Mouse (Mus musculus): ENCODE results near the gene Rnf34. TPM values are rescaled to one million over a fixed set of nuclear protein-coding genes. Genes with fewer than 3 reads are reported as not detected.

The Rnf34 gene
- polyA plus RNA-seq, 1 experiment from 2014 or later, result 41.4 TPM

DNA sequence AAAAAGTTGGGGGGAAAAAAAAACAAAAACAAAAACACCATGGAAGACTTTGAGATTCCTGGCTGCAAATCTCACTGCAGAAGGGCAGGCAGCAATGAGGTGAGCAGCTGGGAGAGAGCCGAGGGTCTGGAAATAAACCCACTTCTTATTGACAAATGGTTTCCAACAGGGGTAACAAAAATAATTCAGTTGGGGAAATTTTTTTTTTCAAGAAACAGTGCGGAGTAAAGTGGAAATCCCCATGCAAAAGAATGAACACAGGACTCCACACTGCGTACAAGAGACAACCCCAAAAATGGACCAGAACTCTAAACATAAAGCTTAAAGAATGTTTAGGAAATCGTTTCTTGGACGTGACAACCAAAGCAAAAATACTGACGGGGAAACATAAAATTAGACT lies 43.4 kb downstream of the Rnf34 start:
- no peak overlapping the region for H3K4me3 ChIP-seq (replicated peaks)
- H3K9ac ChIP-seq (replicated peaks), result no peak overlapping the region
- no peaks in the 10 kb centered on the region for H3K36me3 ChIP-seq
- no peaks in the 10 kb centered on the region for H3K27me3 ChIP-seq (replicated peaks)
- H3K4me2 ChIP-seq, result no peak overlapping the region
- ATAC-seq (ENCODE audit: low FRiP score), result no peak
- no peaks in the 10 kb centered on the region for H3K9me3 ChIP-seq (replicated peaks)
- H3K27ac ChIP-seq (replicated peaks), result no peak overlapping the region
- peaks cover 35% of the 10 kb centered on the region for H3K4me1 ChIP-seq
- 96% methylated on average over 6 of the region's 6 CpGs for whole genome bisulfite sequencing

GRCm38 (mm10) chr5:122894007-122894637 lies 44.3 kb downstream of the Rnf34 start:
- no peaks in the 10 kb centered on the region for H3K9me3 ChIP-seq (replicated peaks)
- H3K27ac ChIP-seq (replicated peaks), result no peak overlapping the region
- no peak overlapping the region for H3K9ac ChIP-seq (replicated peaks)
- H3K36me3 ChIP-seq, result no peaks in the 10 kb centered on the region
- WGBS, result 91% methylated on average over 5 of the region's 5 CpGs
- no peaks in the 10 kb centered on the region for H3K27me3 ChIP-seq (replicated peaks)
- ATAC-seq (ENCODE audit: low FRiP score), result no peak
- H3K4me2 ChIP-seq, result no peak overlapping the region
- no peak overlapping the region for H3K4me3 ChIP-seq (replicated peaks)
- H3K4me1 ChIP-seq, result peaks cover 36% of the 10 kb centered on the region

DNA sequence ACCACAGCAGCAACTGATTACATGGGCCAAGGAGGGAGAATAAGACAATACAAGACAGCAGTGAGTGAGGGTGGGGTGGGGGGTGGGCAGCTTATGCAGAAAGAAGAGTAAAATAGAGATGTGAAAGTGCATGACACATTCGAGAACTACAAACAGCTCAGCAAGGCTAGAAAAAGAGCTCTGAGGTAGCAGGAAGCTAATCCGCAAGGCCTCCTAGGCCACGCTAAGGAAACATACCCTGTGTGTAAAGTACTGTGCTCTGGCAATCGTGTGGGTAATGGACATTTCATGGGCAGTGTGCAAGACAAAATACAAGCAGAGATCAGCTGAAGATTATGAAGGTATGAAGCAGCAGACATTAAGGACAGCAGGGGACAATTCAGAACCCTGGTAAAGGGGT lies 45.0 kb downstream of the Rnf34 start:
- no peak for ATAC-seq (ENCODE audit: low FRiP score)
- H3K9ac ChIP-seq (replicated peaks), result no peak overlapping the region
- no peaks in the 10 kb centered on the region for H3K36me3 ChIP-seq
- 82% methylated on average over 4 of the region's 4 CpGs for WGBS
- no peaks in the 10 kb centered on the region for H3K9me3 ChIP-seq (replicated peaks)
- no peak overlapping the region for H3K27ac ChIP-seq (replicated peaks)
- H3K4me3 ChIP-seq (replicated peaks), result no peak overlapping the region
- no peak overlapping the region for H3K4me2 ChIP-seq
- H3K4me1 ChIP-seq, result peaks cover 38% of the 10 kb centered on the region
- no peaks in the 10 kb centered on the region for H3K27me3 ChIP-seq (replicated peaks)

GRCm38 (mm10) chr5:122898153-122898552 lies 48.3 kb downstream of the Rnf34 start:
- Histone ChIP-seq H3K4me3 (replicated peaks) (peak overlapping the region; percentile 87; the same call in 1 of the 2 replicates), H3K9ac (replicated peaks) (no peak overlapping the region), H3K9me3 (replicated peaks) (no peaks in the 10 kb centered on the region), H3K27ac (replicated peaks) (no peak overlapping the region), H3K4me2 (peak overlapping the region; percentile 83), H3K36me3 (no peaks in the 10 kb centered on the region), H3K4me1 (peaks cover 47% of the 10 kb centered on the region), H3K27me3 (replicated peaks) (no peaks in the 10 kb centered on the region)
- WGBS, result 83% methylated on average over 6 of the region's 6 CpGs
- no peak for ATAC-seq (ENCODE audit: low FRiP score)

GRCm38 (mm10) chr5:122898963-122899776 lies 49.3 kb downstream of the Rnf34 start:
- Histone ChIP-seq H3K4me1 (peaks cover 47% of the 10 kb centered on the region), H3K9me3 (replicated peaks) (no peaks in the 10 kb centered on the region), H3K27ac (replicated peaks) (peak overlapping the region; percentile 95), H3K9ac (replicated peaks) (peak overlapping the region; percentile 84), H3K4me3 (replicated peaks) (peak overlapping the region; percentile 87), H3K4me2 (peak overlapping the region; percentile 83), H3K27me3 (replicated peaks) (no peaks in the 10 kb centered on the region), H3K36me3 (no peaks in the 10 kb centered on the region)
- WGBS, result 3% methylated on average over 31 of the region's 45 CpGs
- no peak for ATAC-seq (ENCODE audit: low FRiP score)

GRCm38 (mm10) chr5:122899777-122900557 lies 50.1 kb downstream of the Rnf34 start:
- Histone ChIP-seq H3K36me3 (no peaks in the 10 kb centered on the region), H3K4me1 (peaks cover 40% of the 10 kb centered on the region), H3K9ac (replicated peaks) (peak overlapping the region; percentile 84), H3K27me3 (replicated peaks) (no peaks in the 10 kb centered on the region), H3K27ac (replicated peaks) (peak overlapping the region; percentile 95), H3K4me3 (replicated peaks) (peak overlapping the region; percentile 87), H3K4me2 (peak overlapping the region; percentile 83), H3K9me3 (replicated peaks) (no peaks in the 10 kb centered on the region)
- under 1% methylated on average over 83 of the region's 120 CpGs for WGBS
- ATAC-seq (ENCODE audit: low FRiP score), result peak; percentile 98

GRCm38 (mm10) chr5:122900558-122901171 lies 50.8 kb downstream of the Rnf34 start:
- no peaks in the 10 kb centered on the region for H3K27me3 ChIP-seq (replicated peaks)
- H3K4me1 ChIP-seq, result peaks cover 36% of the 10 kb centered on the region
- peak overlapping the region; percentile 83 for H3K4me2 ChIP-seq
- WGBS, result 2% methylated on average over 33 of the region's 33 CpGs
- no peaks in the 10 kb centered on the region for H3K9me3 ChIP-seq (replicated peaks)
- H3K4me3 ChIP-seq (replicated peaks), result peak overlapping the region; percentile 87
- peak overlapping the region; percentile 84 for H3K9ac ChIP-seq (replicated peaks)
- peak; percentile 15; the same call in 1 of the 2 replicates for ATAC-seq (ENCODE audit: low FRiP score)
- no peaks in the 10 kb centered on the region for H3K36me3 ChIP-seq
- H3K27ac ChIP-seq (replicated peaks), result peak overlapping the region; percentile 95

DNA sequence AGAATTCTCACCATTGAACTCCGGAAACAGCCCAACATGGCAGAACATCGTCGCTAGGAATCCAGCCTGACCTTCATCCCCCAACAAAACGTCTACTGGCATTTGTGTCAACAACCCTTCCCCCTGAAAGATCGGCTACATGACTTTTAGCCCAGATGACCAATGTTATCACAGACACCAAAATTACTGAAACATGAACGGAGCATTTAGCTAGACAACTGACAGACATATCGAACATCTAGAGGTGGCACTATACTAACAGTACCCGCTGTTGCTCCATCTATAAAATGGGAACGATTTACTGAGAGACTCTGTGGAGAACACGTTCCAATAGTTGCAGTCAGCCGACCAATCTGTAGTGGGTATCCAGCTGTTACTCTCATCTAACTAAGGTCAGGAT lies 51.3 kb downstream of the Rnf34 start:
- Histone ChIP-seq H3K4me3 (replicated peaks) (peak overlapping the region; percentile 87), H3K36me3 (no peaks in the 10 kb centered on the region), H3K4me2 (peak overlapping the region; percentile 83), H3K9ac (replicated peaks) (peak overlapping the region; percentile 84), H3K9me3 (replicated peaks) (no peaks in the 10 kb centered on the region), H3K27ac (replicated peaks) (peak overlapping the region; percentile 95), H3K27me3 (replicated peaks) (no peaks in the 10 kb centered on the region), H3K4me1 (peaks cover 35% of the 10 kb centered on the region)
- ATAC-seq (ENCODE audit: low FRiP score), result no peak
- WGBS, result 55% methylated on average over 11 of the region's 11 CpGs

DNA sequence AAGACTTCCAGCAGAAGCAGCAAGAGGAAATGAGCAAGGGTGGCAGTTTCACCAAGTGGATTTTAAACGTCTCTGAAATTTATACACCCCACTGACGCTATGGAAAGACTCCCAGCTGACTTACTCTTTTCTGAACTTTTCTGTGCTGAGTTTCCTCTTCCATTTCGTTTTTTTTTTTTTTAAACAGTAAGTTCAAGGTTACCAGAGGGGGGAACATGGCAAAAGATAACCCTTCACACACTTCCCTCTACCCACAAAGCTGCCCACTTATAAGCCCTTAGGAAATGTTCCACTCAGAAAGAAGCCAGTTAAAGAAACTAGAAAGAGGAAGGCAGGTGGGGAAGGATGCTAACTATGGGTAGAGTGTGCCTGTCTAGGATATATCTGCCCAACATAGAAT lies 51.8 kb downstream of the Rnf34 start:
- 64% methylated on average over 3 of the region's 3 CpGs for WGBS
- Histone ChIP-seq H3K4me2 (no peak overlapping the region), H3K9ac (replicated peaks) (no peak overlapping the region), H3K9me3 (replicated peaks) (no peaks in the 10 kb centered on the region), H3K36me3 (no peaks in the 10 kb centered on the region), H3K27ac (replicated peaks) (no peak overlapping the region), H3K4me1 (peaks cover 32% of the 10 kb centered on the region), H3K27me3 (replicated peaks) (no peaks in the 10 kb centered on the region), H3K4me3 (replicated peaks) (no peak overlapping the region)
- no peak for ATAC-seq (ENCODE audit: low FRiP score)

GRCm38 (mm10) chr5:122902228-122902627 lies 52.4 kb downstream of the Rnf34 start:
- no peaks in the 10 kb centered on the region for H3K9me3 ChIP-seq (replicated peaks)
- no peak for ATAC-seq (ENCODE audit: low FRiP score)

GRCm38 (mm10) chr5:122903165-122903564 lies 53.3 kb downstream of the Rnf34 start:
- ATAC-seq (ENCODE audit: low FRiP score), result no peak
- no peaks in the 10 kb centered on the region for H3K36me3 ChIP-seq

More at GRCm38 (mm10) chr5:122902228-122902627, 52.4 kb downstream of the Rnf34 start:
- Histone ChIP-seq H3K9ac (replicated peaks) (no peak overlapping the region), H3K36me3 (no peaks in the 10 kb centered on the region), H3K27ac (replicated peaks) (no peak overlapping the region), H3K27me3 (replicated peaks) (no peaks in the 10 kb centered on the region), H3K4me3 (replicated peaks) (no peak overlapping the region), H3K4me1 (peaks cover 30% of the 10 kb centered on the region), H3K4me2 (no peak overlapping the region)
- 92% methylated on average over 6 of the region's 6 CpGs for WGBS

More at GRCm38 (mm10) chr5:122903165-122903564, 53.3 kb downstream of the Rnf34 start:
- Histone ChIP-seq H3K4me3 (replicated peaks) (no peak overlapping the region), H3K27me3 (replicated peaks) (no peaks in the 10 kb centered on the region), H3K9me3 (replicated peaks) (no peaks in the 10 kb centered on the region), H3K9ac (replicated peaks) (no peak overlapping the region), H3K27ac (replicated peaks) (no peak overlapping the region), H3K4me2 (no peak overlapping the region), H3K4me1 (peaks cover 21% of the 10 kb centered on the region)
- 82% methylated on average over 5 of the region's 5 CpGs for WGBS

Measured in neural tube, embryonic 15.5 days (tissue).